Mouse (Mus musculus) megakaryocyte, embryonic 14.5 days (primary cell): Measurements from ENCODE around the gene Idh3a. TPM values are rescaled to one million over a fixed set of nuclear protein-coding genes. Genes with fewer than 3 reads are reported as not detected.

Experiments
- H3K27me3 ChIP-seq: replicated peaks from 2 replicates; pipeline ENCODE3; 2012; ENCODE audit warnings: inconsistent platforms
- H3K36me3 ChIP-seq: replicated peaks from 2 replicates; pipeline ENCODE3; 2012; ENCODE audit warnings: low read length, inconsistent platforms, mixed read lengths
- H3K4me1 ChIP-seq: 2 replicates; pipeline ENCODE4 v1.6.1; 2012; ENCODE audit warnings: inconsistent platforms
- H3K4me3 ChIP-seq: replicated peaks from 2 replicates; pipeline ENCODE3; 2012; ENCODE audit warnings: moderate library complexity, mild to moderate bottlenecking, inconsistent platforms
- H3K9me3 ChIP-seq: 2 replicates; pipeline ENCODE4 v1.6.1; 2012; ENCODE audit warnings: inconsistent platforms
- FLI1 ChIP-seq: IDR thresholded peaks from 2 replicates; pipeline ENCODE4 v1.6.1; 2012; ENCODE audit warnings: low read length, inconsistent platforms, mixed read lengths
- GATA1 ChIP-seq: IDR thresholded peaks from 3 replicates; pipeline ENCODE4 v1.6.1; 2012; ENCODE audit warnings: mixed read lengths, low read length, inconsistent platforms, borderline replicate concordance
- polyA plus RNA-seq: library from polyadenylated mRNA; stranded (reverse); fragments of >175 nt; gene quantifications from 2 replicates; pipeline ENCODE4 v1.2.3, GENCODE M21; 2012; ENCODE audit warnings: low replicate concordance; ENCODE audit not compliant: insufficient read depth

The Idh3a gene
- polyA plus RNA-seq, 1 experiment = 14.4 TPM

DNA sequence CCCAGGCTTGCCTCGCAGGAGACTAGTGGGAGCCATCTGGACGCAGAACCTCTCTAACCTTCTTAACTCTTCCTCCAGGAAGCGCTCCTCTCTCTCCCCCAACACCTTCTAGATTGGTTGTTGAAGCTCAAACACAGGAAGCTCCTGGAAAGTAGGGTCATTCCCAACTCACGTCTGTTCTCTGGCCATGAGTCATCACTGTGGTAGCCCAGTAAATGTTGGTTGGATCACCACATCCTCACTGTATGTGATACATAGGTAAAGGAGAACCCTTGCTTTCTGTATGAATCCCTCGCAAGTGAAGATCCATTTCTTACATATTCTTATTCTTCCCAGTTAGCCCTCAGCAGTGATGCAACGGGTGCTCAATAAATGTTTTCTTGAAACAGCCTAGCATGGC, 59.4 kb downstream of the Idh3a start:
- TF ChIP-seq FLI1 (no peak), GATA1 (no peak)
- Histone ChIP-seq H3K4me3 (no peak overlapping the region), H3K4me1 (peaks cover 39% of the 10 kb centered on the region), H3K36me3 (no peaks in the 10 kb centered on the region), H3K27me3 (peaks cover 24% of the 10 kb centered on the region), H3K9me3 (no peaks in the 10 kb centered on the region)

DNA sequence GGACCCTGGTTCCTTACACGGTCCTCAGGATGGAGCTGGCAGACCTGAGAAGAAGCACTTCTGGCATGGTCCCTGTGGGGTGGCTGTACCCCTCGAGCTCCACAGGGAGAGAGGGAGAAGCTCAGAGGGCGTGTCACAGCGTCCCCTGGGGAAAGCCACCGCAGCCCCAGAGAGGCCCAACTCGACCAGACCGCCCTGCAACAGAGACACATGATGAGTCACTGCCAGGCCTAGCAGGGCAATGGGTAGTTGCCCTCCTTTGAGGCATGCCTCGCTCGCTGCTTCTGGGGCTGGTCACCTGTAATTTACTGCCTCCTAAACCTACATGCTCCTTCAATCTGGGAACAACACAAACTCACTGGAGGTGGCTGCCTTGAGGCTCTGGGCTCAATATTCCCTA, 60.1 kb downstream of the Idh3a start:
- no peak overlapping the region for H3K4me3 ChIP-seq
- no peaks in the 10 kb centered on the region for H3K36me3 ChIP-seq
- TF ChIP-seq FLI1 (no peak), GATA1 (no peak)
- no peaks in the 10 kb centered on the region for H3K9me3 ChIP-seq
- H3K4me1 ChIP-seq = peaks cover 34% of the 10 kb centered on the region
- H3K27me3 ChIP-seq = peaks cover 23% of the 10 kb centered on the region

DNA sequence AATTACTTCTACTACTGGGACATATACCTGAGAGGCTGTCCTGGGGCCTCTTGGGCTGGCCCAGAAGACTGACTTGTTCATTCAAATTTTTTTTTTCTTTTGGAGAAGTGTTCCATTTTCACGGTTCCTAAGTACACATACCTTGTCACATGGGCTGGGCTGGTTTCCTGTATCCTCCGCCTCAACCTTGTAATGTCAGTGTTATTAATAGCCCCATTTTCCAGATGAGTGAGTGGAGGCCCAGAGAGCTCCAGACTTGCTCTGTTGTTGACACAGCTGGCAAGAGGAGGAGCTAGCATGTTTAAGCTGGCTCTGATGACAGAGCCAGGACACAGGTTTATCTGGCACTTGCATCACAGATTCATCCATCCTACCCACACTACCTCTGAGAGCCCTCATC, 61.3 kb downstream of the Idh3a start:
- Histone ChIP-seq H3K9me3 (no peaks in the 10 kb centered on the region), H3K4me3 (no peak overlapping the region), H3K27me3 (peaks cover 23% of the 10 kb centered on the region), H3K4me1 (peaks cover 24% of the 10 kb centered on the region), H3K36me3 (no peaks in the 10 kb centered on the region)
- TF ChIP-seq GATA1 (no peak), FLI1 (no peak)

DNA sequence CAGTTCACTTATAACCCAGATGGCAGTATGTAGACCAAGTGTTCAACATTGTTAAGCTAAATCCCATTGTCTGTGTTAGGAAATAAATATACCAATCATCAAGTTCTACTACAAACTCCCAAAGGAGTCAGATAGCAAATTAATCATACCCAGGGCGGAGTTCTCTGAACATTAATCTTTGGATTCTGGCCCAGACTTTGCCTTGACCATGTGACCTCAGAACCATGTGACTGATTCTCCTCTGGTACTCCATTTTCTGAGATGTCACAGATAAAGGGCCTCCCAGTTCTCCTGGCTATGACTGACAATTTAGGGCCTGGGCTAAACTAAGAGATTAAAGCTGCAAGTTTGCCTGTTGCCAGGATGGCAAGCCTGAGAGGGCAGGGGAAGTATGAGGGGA, 63.2 kb downstream of the Idh3a start:
- no peaks in the 10 kb centered on the region for H3K9me3 ChIP-seq
- H3K4me3 ChIP-seq = no peak overlapping the region
- TF ChIP-seq GATA1 = no peak
- no peak for TF ChIP-seq FLI1
- H3K27me3 ChIP-seq = peaks cover 26% of the 10 kb centered on the region
- H3K4me1 ChIP-seq = peaks cover 15% of the 10 kb centered on the region
- H3K36me3 ChIP-seq = no peaks in the 10 kb centered on the region

DNA sequence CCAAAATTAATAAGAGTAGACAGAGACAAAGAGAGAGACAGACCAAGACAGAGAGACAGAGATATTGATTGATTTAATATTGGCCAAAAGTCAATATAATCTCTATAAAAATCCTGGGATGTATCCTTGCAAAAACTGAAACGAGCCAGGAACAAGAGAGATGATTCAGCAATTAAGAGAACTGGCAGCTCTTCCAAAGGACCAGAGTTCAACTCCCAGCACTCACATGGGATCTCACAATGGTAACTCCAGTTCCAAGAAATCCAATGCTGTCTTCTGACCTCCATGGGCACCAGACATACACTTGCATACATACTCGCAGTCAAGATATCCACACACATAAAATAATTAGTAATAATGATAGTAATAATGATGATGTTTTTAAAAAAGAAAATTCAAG, 66.6 kb downstream of the Idh3a start:
- no peaks in the 10 kb centered on the region for H3K36me3 ChIP-seq
- 0 out of 2 replicates have a peak, but pooled peaks cover under 1% of the 10 kb centered on the region for H3K4me1 ChIP-seq
- H3K27me3 ChIP-seq = peaks cover 13% of the 10 kb centered on the region
- no peak overlapping the region for H3K4me3 ChIP-seq
- H3K9me3 ChIP-seq = no peaks in the 10 kb centered on the region
- TF ChIP-seq FLI1 (no peak), GATA1 (no peak)

Other genes starting within 250 kb of the Idh3a start
- 0.69 and 0.80 TPM in 2 replicates for gene Dmxl2, start 84.7 kb upstream of the Idh3a start, polyA plus RNA-seq
- not detected in 2 replicates for gene Sh2d7, start 47.4 kb upstream of the Idh3a start, polyA plus RNA-seq
- gene Cib2, start 26.1 kb upstream of the Idh3a start, polyA plus RNA-seq = 6.0 TPM in 1 of 2 replicates, not detected in the other
- 1.8 TPM in 1 of 2 replicates, not detected in the other for gene Acsbg1, start 75.5 kb downstream of the Idh3a start, polyA plus RNA-seq
- gene Dnaja4, start 112.5 kb downstream of the Idh3a start, polyA plus RNA-seq = 0.46 TPM in 1 of 2 replicates, not detected in the other
- 10.7 and 17.7 TPM in 2 replicates for gene Wdr61, start 148.2 kb downstream of the Idh3a start, polyA plus RNA-seq
- not detected in 2 replicates for gene Crabp1, start 178.4 kb downstream of the Idh3a start, polyA plus RNA-seq